Mouse (Mus musculus) embryonic fibroblast, embryonic 13.5 days (primary cell): ENCODE measurements around the gene Def8.
A peak's percentile ranks its signal among the peaks of the same experiment; 100 is the strongest.

Source experiments
- CTCF ChIP-seq: IDR thresholded peaks from 2 replicates; pipeline ENCODE4 v1.5.1; 2011; ENCODE audit warnings: mild to moderate bottlenecking, control low read depth, low read length, moderate library complexity, borderline replicate concordance; ENCODE audit not compliant: insufficient read depth
- POLR2A ChIP-seq: IDR thresholded peaks from 2 replicates; pipeline ENCODE4 v1.6.1; 2011; ENCODE audit warnings: low read depth, mild to moderate bottlenecking, control low read depth, low read length, moderate library complexity

- TF ChIP-seq POLR2A = peak; percentile 61
- TF ChIP-seq CTCF = peak; percentile 79; the same call in 1 of the 2 replicates
These were observed 19.7 kb downstream of the Def8 start for GRCm38 (mm10) chr8:123442871-123443575.
